Mouse (Mus musculus) retina, postnatal 1 day (tissue): Measurements from ENCODE around the gene Serpinb9.
"Not testable (repeated sequence)": the region's sequence is repeated elsewhere in the genome, so short reads cannot be mapped to it uniquely, and the experiment has no call there.

Experiments
- DNase-seq: peaks from one replicate; pipeline ENCODE4 v3.0.0-alpha.2; 2012

Gene Serpinb9

DNA sequence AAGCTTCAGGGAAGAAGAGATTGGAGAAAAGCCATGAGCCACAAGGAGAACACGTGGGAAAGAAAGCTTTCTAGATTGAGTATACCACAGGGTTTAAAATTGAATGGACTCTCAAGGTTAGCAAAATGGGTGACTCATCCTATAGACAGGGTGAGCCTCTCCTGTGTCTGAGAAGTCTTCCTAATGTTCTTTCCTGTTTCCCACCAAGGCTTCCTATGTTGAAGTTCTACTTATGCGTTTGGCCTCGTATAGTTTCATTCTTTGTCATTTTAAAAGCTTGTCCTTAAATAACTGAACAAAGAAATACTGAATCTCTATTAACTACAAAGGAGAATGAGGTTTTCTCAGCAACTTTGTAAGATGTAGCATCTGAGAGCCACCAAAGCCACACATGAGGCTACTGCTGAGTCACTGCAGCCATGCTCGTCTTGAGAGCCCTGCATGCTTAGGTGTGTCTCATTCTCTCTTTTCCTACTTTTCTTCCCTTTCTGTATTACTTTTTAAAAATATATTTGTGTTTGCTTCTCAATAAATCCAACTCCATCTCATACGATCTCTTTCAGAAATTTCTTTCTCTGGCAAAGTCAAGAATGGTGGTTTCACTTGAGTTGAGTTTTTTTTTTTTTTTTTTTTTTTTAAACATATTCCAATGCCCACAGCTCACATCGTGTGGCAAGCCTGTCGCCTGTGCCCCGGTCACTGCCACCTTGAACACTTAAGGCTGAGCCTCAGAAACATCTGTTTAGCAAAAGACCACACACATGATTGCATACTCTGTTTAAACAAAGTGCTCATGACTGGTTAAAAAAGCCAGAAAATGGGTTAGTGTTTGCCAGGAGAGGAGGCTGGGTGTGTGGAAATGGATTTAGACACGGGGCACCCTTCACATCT is 718 bp downstream of the Serpinb9 start:
- DNase-seq, result no peak

DNA sequence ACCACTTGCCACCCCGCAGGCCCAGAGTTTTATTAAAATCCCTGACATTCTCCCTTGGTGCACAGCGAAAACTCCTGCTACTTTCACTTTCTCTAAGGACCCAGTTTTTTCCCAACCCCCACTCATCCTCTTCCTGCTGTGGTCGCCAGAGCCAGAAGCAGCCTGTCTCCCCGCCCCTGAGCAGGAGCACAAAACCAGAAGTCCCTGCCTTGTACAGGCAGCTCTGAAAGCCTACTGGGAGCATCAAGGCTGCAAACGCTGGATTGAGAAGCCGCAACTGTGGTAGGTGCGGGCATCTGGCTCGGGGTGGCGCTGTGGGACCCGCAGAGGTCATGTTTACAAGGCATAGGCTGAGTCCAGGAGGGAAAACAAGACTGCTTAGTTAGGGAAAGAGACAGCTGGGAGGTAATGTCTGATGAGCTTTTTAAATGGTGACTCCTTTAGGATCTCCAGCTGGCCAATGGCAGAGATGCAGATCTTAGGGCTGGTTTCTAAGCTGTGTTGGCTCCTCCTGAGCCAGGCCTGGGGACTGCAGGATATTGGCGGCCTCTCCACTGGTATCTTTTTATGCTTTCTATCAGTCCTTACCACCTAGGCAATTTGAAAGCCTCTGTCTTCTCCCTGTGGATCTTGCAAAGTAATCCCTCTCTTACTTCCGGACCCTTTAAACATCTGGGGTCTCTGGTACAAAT is 1.5 kb downstream of the Serpinb9 start:
- DNase-seq, result peak; percentile 70

DNA sequence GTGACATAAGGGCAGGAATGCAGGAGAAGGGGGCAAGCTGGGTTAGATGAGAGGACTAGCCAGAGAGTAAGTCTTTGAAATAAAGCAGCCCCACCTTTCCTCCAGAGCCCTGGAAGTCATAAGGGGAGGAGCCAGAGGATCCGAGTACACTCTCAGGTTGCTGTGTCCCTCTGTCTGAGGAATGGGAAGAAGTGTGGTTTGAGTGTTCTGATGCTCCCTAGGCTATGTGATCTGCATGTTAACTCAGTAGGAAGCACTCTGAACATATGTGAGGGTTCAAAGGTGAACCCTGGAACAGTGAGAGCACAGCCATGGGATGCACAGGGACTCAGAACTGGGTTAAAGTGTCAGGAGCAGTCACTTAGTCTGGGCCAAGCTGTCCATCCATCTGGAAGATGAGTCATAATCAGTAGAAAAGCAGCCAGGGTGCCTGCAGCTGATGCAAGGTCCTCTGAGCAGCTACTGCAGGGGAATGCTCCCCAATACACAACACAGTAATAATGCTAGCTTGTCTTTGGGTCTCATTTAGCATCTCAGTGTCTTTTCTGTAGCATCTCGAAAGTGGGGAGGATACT is 2.5 kb downstream of the Serpinb9 start:
- DNase-seq, result peak; percentile 8

DNA sequence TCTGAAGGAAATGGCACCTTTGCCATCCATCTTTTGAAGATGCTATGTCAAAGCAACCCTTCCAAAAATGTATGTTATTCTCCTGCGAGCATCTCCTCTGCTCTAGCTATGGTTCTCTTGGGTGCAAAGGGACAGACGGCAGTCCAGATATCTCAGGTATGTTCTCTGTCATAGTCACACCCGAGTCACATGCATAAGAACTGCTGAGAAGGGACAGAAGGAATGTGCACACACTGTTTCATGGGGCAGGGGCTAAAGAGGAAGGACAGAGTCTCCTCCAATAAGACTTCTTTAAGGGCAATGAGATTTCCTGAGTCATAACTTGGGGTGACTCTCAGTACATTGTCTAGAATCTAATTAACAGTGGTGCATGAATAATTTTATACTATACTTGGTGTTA is 3.5 kb downstream of the Serpinb9 start:
- DNase-seq, result no peak

DNA sequence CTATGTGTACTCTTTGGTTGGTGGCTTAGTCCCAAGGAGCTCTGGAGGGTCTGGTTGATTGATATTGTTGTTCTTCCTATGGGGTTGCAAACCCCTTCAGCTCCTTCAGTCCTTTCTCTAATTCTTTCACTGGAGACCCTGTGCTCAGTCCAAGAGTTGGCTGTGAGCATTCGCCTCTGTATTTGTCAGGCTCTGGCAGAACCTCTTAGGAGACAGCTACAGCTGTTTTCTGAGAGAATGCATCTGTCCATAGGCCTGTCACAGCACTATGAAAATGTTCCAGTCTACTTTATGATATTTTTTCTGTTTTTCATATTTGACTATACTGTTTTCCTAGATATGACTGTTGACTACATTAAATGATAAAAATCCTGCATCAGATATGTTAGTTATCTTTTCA is 9.3 kb downstream of the Serpinb9 start:
- DNase-seq, result no peak

DNA sequence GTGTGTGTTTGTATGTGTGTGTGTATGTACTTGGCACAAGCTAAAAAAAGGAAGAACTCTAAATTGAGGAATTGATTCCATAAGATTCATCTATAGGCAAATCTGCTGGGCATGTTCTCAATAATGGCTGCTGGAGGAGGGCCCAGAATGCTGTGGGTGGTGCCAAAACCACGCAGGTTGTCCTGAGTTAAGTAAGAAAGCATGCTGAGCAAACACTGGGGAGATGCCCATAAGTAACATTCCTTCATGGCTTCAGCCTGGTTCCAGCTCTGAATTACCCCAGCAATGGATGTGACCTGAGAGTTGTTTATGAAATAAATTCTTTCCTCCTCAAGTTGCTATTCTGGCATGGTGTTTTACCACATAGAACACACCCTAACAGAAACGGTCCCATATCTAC is 10.2 kb downstream of the Serpinb9 start:
- DNase-seq, result no peak

DNA sequence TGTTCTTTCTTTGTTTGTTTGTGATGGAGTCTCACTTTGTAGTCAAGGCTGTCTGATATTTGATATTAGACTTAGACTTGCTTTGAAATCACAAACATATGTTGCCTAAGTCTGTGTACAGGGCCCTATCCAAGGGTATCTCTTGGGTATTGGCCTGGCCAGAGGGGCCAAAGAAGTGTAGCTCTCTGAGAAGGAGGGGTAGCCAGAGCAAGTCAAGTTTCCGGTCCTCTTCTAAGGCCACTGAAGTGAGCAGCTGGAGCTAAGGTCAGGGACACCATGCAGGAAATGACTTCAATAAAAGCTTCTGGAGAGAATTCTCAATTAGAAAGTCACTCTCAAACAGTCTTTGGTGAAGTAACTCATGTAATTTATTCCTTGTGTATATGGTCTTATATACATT is 19.3 kb downstream of the Serpinb9 start:
- DNase-seq, result no peak

DNA sequence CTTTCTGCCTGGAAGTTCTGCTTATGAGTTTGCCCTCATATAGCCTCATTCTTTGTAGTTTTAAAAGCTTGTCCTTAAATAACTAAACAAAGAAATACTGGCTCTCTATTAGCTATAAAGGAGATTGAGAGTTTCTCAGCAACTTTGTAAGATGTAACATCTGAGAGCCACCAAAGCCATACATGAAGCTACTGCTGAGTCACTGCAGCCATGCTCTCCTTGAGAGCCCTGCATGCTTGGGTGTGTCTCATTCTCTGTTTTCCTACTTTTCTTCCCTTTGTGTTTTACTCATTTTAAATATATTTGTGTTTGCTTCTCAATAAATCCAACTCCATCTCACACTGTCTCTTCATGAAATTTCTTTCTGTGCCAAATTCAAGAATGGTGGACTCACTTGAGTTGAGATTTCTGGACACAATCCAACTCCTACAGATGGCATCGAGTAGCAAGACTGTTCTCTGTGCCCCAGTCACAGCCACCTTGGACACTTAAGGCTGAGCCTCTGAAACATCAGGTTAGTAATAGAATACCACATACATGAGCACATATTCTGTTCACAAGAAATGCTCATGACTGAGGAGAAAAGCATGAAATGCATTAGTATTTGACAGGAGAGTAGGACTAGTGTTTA is 23.5 kb downstream of the Serpinb9 start:
- DNase-seq, result no peak

DNA sequence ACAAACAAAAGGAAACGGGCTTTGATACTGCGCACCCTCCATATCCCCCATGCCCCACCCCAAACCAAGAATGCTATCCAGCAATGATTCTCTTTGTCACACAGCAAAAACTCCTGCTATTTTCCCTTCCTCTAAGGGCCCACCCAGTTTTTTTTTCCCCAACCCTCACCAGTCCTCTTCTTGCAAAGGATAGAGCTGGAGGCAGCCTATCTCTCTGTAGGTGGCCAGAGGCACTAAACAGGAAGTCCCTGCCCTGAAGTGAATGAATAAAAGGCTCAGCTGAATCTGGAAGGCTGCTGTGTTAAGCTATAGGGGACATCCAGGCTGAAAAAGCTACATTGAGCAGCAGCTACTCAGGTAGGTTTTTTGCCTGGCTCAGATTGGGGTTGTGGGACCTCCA is 24.2 kb downstream of the Serpinb9 start, which contains the start of gene Serpinb9b:
Gene Serpinb9b (plus strand): TSS at position 173 of the 400 bp plus-strand sequence.
- no peak for DNase-seq

DNA sequence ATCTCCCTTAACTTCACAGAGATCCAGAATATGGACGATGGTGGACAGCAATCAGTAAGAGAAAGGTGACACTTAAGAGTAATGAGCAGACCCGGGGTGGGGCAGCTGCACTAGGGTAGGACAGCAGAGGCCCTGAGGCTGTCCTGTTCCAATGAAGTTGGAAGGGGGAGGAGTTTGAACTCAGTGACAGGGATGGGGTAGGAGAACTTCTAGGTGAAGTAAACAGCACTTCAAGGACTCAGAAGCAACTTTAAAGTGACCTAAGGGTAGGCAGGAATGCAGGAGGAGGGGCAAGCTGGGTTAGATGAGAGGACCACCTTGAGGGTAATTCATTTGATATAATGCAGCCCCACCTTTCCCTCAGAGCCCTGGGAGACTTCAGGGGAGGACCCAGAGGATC is 25.1 kb downstream of the Serpinb9 start:
- no peak for DNase-seq

DNA sequence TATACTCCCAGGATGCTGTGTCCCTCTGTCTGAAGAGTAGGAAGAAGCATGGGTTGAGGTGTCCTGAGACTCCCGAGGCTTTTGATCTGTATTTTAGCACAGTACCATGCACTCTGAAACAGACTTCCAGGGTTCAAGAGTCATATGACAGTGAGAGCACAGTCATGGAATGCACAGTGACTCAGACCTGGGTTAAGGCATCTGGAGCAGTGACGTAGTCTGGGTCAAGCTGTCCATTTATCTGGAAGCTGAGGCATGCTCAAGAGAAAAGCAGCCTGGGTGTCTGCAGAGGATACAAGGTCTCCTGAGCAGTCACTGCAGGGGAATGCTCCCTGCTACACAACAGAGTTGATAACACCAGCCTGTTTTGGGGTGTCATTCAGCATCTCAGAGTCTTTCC is 25.5 kb downstream of the Serpinb9 start:
- no peak for DNase-seq

DNA sequence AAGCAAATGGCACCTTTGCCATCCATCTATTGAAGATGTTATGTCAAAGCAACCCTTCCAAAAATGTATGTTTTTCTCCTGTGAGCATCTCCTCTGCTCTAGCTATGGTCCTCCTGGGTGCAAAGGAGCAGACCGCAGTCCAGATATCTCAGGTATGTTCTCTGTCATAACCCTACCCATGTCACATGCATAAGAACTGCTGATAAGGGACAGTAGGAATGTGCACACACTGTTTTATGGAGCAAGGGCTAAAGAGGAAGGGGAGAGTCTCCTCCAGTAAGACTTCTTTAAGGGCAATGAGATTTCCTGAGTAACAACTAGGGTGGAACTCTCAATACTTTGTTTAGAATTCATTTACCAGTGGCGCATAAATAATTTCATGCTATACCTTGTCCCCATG is 26.4 kb downstream of the Serpinb9 start:
- not testable (repeated sequence) for DNase-seq

DNA sequence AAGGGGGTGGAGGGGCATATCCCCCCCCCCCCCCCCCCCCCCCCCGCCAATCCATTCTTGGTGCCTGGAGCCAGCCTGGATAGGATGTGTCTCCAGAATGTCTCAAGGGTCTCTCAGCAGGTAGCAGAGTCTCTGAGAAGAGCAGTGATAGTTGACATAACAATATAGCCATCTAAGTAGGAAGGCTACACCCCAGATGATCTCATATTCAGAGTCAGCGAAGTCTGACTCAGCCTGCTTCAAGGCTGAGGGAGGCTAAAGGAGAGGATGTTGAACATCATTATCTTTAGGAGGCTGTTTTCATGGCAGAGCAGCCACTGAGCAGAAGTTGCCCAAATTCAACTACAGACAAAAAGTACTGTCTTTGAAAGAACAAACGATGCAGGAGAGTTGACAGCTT is 27.2 kb downstream of the Serpinb9 start:
- DNase-seq, result no peak

DNA sequence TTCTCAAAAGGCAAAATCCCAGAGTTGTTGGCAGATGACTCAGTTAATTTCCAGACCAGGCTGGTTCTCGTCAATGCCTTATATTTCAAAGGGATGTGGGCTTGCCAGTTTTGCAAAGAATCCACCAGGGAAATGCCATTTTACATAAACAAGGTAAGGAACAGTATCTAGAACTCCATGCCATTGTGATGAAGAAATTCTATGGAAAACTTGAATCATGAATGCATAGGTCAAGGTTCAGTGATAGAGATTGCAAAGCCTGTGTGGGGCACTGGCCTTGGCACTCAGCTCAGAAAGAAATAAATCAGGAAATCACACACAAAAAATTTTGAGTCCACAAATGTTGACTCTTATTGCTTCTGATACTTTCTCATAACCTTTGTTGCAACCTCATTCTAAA is 32.5 kb downstream of the Serpinb9 start:
- no peak for DNase-seq

DNA sequence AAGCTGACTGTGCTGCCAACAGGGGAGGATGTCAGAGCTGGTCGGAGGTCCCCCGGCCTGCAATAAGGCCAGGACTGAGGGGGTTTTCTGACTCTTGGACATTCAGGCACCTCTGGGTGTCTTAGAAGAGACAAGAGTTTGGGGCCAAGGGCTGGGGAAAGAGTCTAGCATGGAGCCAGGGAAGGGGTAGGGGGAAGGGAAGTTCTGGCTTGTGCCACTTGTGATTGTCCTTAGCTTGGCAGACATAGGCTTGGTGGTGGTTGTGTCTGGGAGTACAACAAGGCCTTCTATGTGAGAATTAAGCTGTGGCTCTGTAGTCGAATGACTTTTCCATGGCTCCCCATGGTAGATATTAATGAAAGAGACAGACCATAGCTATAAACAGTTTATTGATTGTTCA is 40.5 kb downstream of the Serpinb9 start:
- DNase-seq, result no peak

DNA sequence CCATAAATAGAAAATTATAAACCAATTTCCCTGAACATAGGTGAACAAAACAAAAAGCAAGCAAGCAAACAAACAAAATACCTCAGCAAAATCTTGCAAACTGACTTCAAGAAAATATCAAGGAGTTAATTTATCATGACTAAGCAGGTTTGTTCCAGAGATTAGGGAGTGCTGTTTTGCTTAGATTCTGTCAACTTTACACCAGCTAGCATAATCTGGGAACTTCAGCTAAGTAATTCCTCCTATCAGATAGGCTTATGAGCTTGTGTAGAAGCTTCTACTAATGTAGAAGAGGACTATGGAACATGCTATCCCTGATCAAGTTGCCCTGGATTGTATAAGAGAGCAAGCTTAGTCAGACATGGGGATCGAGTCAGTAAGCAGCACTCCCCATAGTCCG is 44.2 kb downstream of the Serpinb9 start:
- no peak for DNase-seq

DNA sequence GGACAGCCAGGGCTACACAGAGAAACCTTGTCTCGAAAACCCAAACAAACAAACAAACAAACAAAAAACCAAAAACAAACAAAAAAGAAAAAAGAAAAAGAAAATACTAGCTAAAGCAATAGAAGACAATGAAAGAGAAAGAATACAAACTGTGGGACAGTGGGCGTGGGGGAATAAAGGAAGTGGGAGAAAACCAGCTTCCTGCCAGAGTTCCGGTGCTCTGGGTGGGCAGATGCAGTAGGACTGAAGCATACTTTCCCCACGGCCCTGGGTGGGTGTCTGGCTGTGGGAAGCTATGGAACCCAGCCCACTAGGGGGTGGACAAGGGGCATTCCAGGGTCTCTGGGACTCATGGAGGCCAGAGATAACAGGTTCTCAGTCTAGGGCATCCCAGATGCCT is 45.1 kb downstream of the Serpinb9 start:
- DNase-seq, result no peak

DNA sequence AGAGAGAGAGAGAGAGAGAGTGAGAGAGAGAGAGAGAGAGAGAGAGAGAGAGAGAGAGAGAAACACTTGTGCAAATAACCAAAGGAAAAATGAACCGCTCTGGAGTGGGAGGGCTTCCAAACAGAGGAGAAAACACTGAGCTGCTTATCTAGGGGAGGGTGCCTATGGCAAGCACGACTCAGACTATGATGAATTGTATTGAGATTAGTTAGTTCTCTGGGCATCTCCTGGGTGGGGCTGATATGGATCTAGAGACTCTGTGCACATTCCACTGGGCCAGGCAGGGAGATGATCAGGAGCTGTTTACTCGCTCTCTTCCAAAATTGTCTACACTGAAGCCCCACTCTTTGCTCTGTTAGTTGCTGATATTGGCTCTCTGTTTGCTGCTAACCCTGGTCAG is 48.6 kb downstream of the Serpinb9 start:
- DNase-seq, result no peak

DNA sequence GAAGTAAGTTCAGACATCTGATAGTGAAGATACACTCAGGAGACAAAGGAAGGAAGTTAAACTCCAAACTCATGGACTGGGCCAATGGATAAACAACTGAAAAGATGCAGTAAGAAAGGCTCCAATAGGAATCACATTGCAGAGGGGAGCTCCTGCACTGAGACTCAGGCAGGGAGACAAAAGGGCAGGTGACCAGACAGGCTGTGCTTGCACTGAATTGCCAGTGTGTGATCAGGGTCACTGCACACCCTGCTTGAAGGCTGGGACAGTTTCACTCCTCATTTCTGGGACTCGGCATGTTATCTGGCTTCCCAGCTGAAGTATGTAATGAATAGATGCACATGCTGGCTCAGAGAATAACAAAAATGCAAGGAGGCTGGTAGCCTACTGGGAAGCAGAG is 60.0 kb downstream of the Serpinb9 start:
- no peak for DNase-seq
